Mouse (Mus musculus) liver, embryonic 11.5 days (tissue): ENCODE data around the gene Dll3. TPM values are rescaled to one million over a fixed set of nuclear protein-coding genes. Genes with fewer than 3 reads are reported as not detected.
A peak's percentile ranks its signal among the peaks of the same experiment; 100 is the strongest.
"Not testable (repeated sequence)": the region's sequence is repeated elsewhere in the genome, so short reads cannot be mapped to it uniquely, and the experiment has no call there.

ENCODE experiments used
- ATAC-seq: fragments of 200-750 bp; cut with Nextera tagmentation; replicated peaks from 2 replicates; pipeline ENCODE4 v1.8.0; 2017; ENCODE audit warnings: moderate number of reproducible peaks, mild to moderate bottlenecking, moderate TSS enrichment, moderate library complexity; ENCODE audit not compliant: low FRiP score
- DNase-seq: peaks from one replicate; pipeline ENCODE4 v3.0.0-alpha.2; 2017; ENCODE audit warnings: low spot score
- H3K27ac ChIP-seq: fragments of 300-500 bp; sonication (generic); 2 replicates; pipeline ENCODE4 v1.5.1; 2014; ENCODE audit warnings: mild to moderate bottlenecking, low read depth, low read length, control low read depth
- H3K27me3 ChIP-seq: fragments of 300-500 bp; sonication (generic); replicated peaks from 2 replicates; pipeline ENCODE4 v1.6.1; 2014; ENCODE audit warnings: low read length, mixed read lengths; ENCODE audit not compliant: control insufficient read depth, insufficient read depth
- H3K36me3 ChIP-seq: fragments of 300-500 bp; sonication (generic); 2 replicates; pipeline ENCODE4 v1.6.1; 2014; ENCODE audit warnings: mild to moderate bottlenecking, low read length, moderate library complexity, mixed read lengths; ENCODE audit not compliant: control insufficient read depth, insufficient read depth
- H3K4me1 ChIP-seq: fragments of 300-500 bp; sonication (generic); replicated peaks from 2 replicates; pipeline ENCODE4 v1.6.1; 2014; ENCODE audit warnings: low read length, mixed read lengths; ENCODE audit not compliant: control insufficient read depth, insufficient read depth
- H3K4me2 ChIP-seq: fragments of 300-500 bp; sonication (generic); 2 replicates; pipeline ENCODE4 v1.6.1; 2014; ENCODE audit warnings: mild to moderate bottlenecking, control low read depth, moderate library complexity
- H3K4me3 ChIP-seq: fragments of 300-500 bp; sonication (generic); 2 replicates; pipeline ENCODE4 v1.5.1; 2014; ENCODE audit warnings: low read depth, low read length, control low read depth
- H3K9ac ChIP-seq: fragments of 300-500 bp; sonication (generic); 2 replicates; pipeline ENCODE4 v1.6.1; 2014; ENCODE audit warnings: low read depth, low read length, control low read depth
- H3K9me3 ChIP-seq: fragments of 300-500 bp; sonication (generic); 2 replicates; pipeline ENCODE4 v1.6.1; 2016; ENCODE audit warnings: low read length, inconsistent platforms, mixed read lengths; ENCODE audit not compliant: control insufficient read depth
- WGBS: fragments of 180-500 bp; shearing (Covaris S2); extraction: QIAGEN DNeasy Blood & Tissue Kit; methylation state at CpG from one replicate; pipeline ENCODE4 v1.1.7; 2014; 5-methylcytosine and 5-hydroxymethylcytosine counted together
- polyA plus RNA-seq: library from polyadenylated mRNA; unstranded; fragments of >200 nt; fragmentation: Nextera tagmentation; extraction: Ambion mirVana; gene quantifications from 2 replicates; pipeline ENCODE4 v1.2.1, GENCODE M21; 2014

The Dll3 gene
- polyA plus RNA-seq, 1 experiment from 2014 or later, result 0.62 TPM

- no peak overlapping the region for H3K4me2 ChIP-seq
- ATAC-seq, result no peak
- no peaks in the 10 kb centered on the region for H3K9me3 ChIP-seq
- no peak overlapping the region for H3K9ac ChIP-seq
- peak; percentile 22 for DNase-seq
- H3K27me3 ChIP-seq, result no peaks in the 10 kb centered on the region
- no peaks in the 10 kb centered on the region for H3K36me3 ChIP-seq
- no peak overlapping the region for H3K4me3 ChIP-seq
- WGBS, result 83% methylated on average over 17 of the region's 17 CpGs
- H3K27ac ChIP-seq, result no peak overlapping the region
- no peaks in the 10 kb centered on the region for H3K4me1 ChIP-seq
These were observed 50.1 kb downstream of the Dll3 start for GRCm38 (mm10) chr7:28251976-28252375.

DNA sequence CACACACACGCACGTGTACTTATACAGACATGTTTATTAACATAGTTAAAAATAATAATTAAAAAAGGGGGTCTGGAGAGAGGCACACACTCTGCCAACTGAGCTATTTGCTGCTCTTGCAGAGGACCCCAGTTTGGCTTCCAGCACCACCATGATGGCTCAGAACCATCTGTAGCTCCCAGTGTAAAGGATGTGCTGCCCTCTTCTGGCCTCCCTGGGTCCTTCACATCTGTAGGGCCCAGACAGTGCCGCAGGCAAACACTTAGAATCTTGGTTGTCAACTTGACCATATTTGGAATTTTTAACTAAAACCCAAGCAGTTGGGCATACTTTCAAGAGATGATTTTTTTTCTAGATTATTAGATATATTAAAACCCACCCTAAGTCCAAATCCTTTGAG, 53.1 kb downstream of the Dll3 start:
- Histone ChIP-seq H3K4me2 (no peak overlapping the region), H3K4me3 (no peak overlapping the region), H3K9me3 (no peaks in the 10 kb centered on the region), H3K4me1 (no peaks in the 10 kb centered on the region), H3K27ac (no peak overlapping the region), H3K9ac (no peak overlapping the region), H3K36me3 (no peaks in the 10 kb centered on the region), H3K27me3 (no peaks in the 10 kb centered on the region)
- ATAC-seq, result no peak
- DNase-seq, result no peak
- 78% methylated on average over 3 of the region's 3 CpGs for WGBS

DNA sequence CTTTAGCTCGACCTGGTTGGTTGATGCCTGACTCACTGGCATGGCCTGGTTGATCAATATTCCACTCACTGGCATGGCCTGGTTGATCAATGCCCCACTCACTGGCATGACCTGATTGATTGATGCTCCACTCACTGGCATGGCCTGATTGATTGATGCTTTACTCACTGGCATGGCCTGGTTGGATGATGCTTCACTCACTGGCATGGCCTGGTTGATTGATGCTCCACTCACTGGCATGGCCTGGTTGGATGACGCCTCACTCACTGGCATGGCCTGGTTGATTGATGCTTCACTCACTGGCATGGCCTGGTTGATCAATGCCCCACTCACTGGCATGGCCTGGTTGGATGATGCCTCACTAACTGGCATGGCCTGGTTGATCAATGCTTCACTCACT, 58.1 kb downstream of the Dll3 start:
- not testable (repeated sequence) for H3K36me3 ChIP-seq, H3K9me3 ChIP-seq, H3K27ac ChIP-seq, H3K4me3 ChIP-seq, H3K4me1 ChIP-seq, H3K27me3 ChIP-seq, H3K4me2 ChIP-seq, H3K9ac ChIP-seq, DNase-seq, ATAC-seq
- WGBS, result 63% methylated on average over 2 of the region's 2 CpGs

Other genes starting within 250 kb of the Dll3 start
- 0.04 TPM in 1 of 2 replicates, not detected in the other for gene Fcgbp, start 231.0 kb downstream of the Dll3 start, polyA plus RNA-seq
- not detected in 2 replicates for gene 9530053A07Rik, start 172.8 kb downstream of the Dll3 start, polyA plus RNA-seq
- 39.9 and 51.2 TPM in 2 replicates for gene Fbl, start 132.5 kb downstream of the Dll3 start, polyA plus RNA-seq
- gene Dyrk1b, start 122.8 kb downstream of the Dll3 start, polyA plus RNA-seq, result 5.2 and 6.0 TPM in 2 replicates
- 3.8 and 4.6 TPM in 2 replicates for gene Eid2, start 34.4 kb downstream of the Dll3 start, polyA plus RNA-seq
- gene Eid2b, start 24.5 kb downstream of the Dll3 start, polyA plus RNA-seq, result 5.9 and 6.5 TPM in 2 replicates
- not detected in 2 replicates for gene Selenov, start 11.1 kb downstream of the Dll3 start, polyA plus RNA-seq
- 217 and 224 TPM in 2 replicates for gene Timm50, start 9.8 kb upstream of the Dll3 start, polyA plus RNA-seq
- 77.9 and 78.9 TPM in 2 replicates for gene Supt5, start 36.5 kb upstream of the Dll3 start, polyA plus RNA-seq
- gene Rps16, start 48.4 kb upstream of the Dll3 start, polyA plus RNA-seq, result 1,377 and 1,547 TPM in 2 replicates
- 29.2 and 34.4 TPM in 2 replicates for gene Plekhg2, start 70.4 kb upstream of the Dll3 start, polyA plus RNA-seq
- gene Zfp36, start 78.0 kb upstream of the Dll3 start, polyA plus RNA-seq, result 9.9 and 10.2 TPM in 2 replicates
- gene Med29, start 90.5 kb upstream of the Dll3 start, polyA plus RNA-seq, result 44.7 and 45.7 TPM in 2 replicates
- 56.1 and 58.6 TPM in 2 replicates for gene Paf1, start 90.7 kb upstream of the Dll3 start, polyA plus RNA-seq
- 49.4 and 49.7 TPM in 2 replicates for gene Gmfg, start 135.2 kb upstream of the Dll3 start, polyA plus RNA-seq
- gene Lrfn1, start 149.7 kb upstream of the Dll3 start, polyA plus RNA-seq, result 1.7 TPM in 2 replicates
- gene Ifnl2, start 208.2 kb upstream of the Dll3 start, polyA plus RNA-seq, result not detected in 2 replicates
- not detected in 2 replicates for gene Ifnl3, start 220.6 kb upstream of the Dll3 start, polyA plus RNA-seq
- not detected in 2 replicates for gene Sycn, start 238.6 kb upstream of the Dll3 start, polyA plus RNA-seq
- gene Nccrp1, start 245.0 kb upstream of the Dll3 start, polyA plus RNA-seq, result not detected in 2 replicates